35 mouse cellular contexts compared by ENCODE assay signal in genomic region chr16:93353971-93354370, GRCm38 (mm10).
"Had no signal": no experiment of that assay in that cellular context is flagged by ENCODE, and none has a peak within 500 bp of the region (broad histone marks: within the 10 kb centered on the region; RNA-seq: fewer than 3 reads in every experiment).

No protein-coding gene starts in this region.

- H3K4me2 ChIP-seq: heart, embryonic 11.5 days; heart, embryonic 12.5 days; heart, embryonic 13.5 days; heart, embryonic 15.5 days; hindbrain, embryonic 12.5 days; hindbrain, embryonic 13.5 days; hindbrain, embryonic 14.5 days; hindbrain, embryonic 15.5 days; intestine, embryonic 15.5 days; kidney, embryonic 15.5 days had no signal

- ATAC-seq: hindbrain, embryonic 16.5 days; hindbrain, postnatal 0 days; inflammation-experienced regulatory T-cells, adult 6 months; intestine, embryonic 15.5 days; intestine, embryonic 16.5 days; intestine, postnatal 0 days had no signal

- H3K4me1 ChIP-seq: heart, embryonic 12.5 days; heart, embryonic 13.5 days; heart, embryonic 15.5 days; hindbrain, embryonic 12.5 days; hindbrain, embryonic 13.5 days; hindbrain, embryonic 15.5 days had no signal

- H3K4me3 ChIP-seq: heart, embryonic 10.5 days; heart, embryonic 12.5 days; heart, embryonic 13.5 days; heart, embryonic 15.5 days; hindbrain, embryonic 10.5 days; hindbrain, embryonic 12.5 days; hindbrain, embryonic 13.5 days; hindbrain, embryonic 15.5 days; intestine, embryonic 15.5 days; kidney, embryonic 15.5 days; layer of hippocampus, adult 2 months had no signal

- H3K9me3 ChIP-seq: heart, embryonic 10.5 days; heart, embryonic 12.5 days; heart, embryonic 13.5 days; heart, embryonic 15.5 days; hindbrain, embryonic 10.5 days; hindbrain, embryonic 12.5 days; hindbrain, embryonic 13.5 days; hindbrain, embryonic 15.5 days; intestine, embryonic 15.5 days; kidney, embryonic 15.5 days had no signal

- H3K36me3 ChIP-seq: heart, embryonic 10.5 days; heart, embryonic 12.5 days; heart, embryonic 13.5 days; heart, embryonic 15.5 days; hindbrain, embryonic 10.5 days; hindbrain, embryonic 12.5 days; hindbrain, embryonic 13.5 days; hindbrain, embryonic 15.5 days; intestine, embryonic 15.5 days; kidney, embryonic 15.5 days had no signal

- H3K9ac ChIP-seq: heart, embryonic 12.5 days; heart, embryonic 13.5 days; heart, embryonic 15.5 days; hindbrain, embryonic 12.5 days; hindbrain, embryonic 13.5 days; hindbrain, embryonic 14.5 days; hindbrain, embryonic 15.5 days; intestine, embryonic 15.5 days; kidney, embryonic 15.5 days had no signal

- H3K27ac ChIP-seq: heart, embryonic 10.5 days; heart, embryonic 13.5 days; heart, embryonic 15.5 days; hindbrain, embryonic 10.5 days; hindbrain, embryonic 12.5 days; hindbrain, embryonic 13.5 days; hindbrain, embryonic 14.5 days; hindbrain, embryonic 15.5 days; hindbrain, postnatal 0 days; intestine, embryonic 15.5 days; kidney, embryonic 15.5 days; kidney, postnatal 0 days; layer of hippocampus, adult 2 months had no signal

- DNase-seq: heart, postnatal 10 days; heart, postnatal 14 days; heart, postnatal 36 days; heart, postnatal 4 days; kidney, adult 11 months; kidney, adult 18-20 months; kidney, adult 2 months; kidney, adult 8-10 months; kidney, adult 9 months; kidney, postnatal 10 days; kidney, postnatal 14 days; kidney, postnatal 25 days; kidney, postnatal 36 days; kidney, postnatal 4 days; layer of hippocampus, adult 9-11 months; layer of hippocampus, postnatal 36 days had no signal

- H3K27me3 ChIP-seq: heart, embryonic 12.5 days; heart, embryonic 15.5 days; hindbrain, embryonic 12.5 days; hindbrain, embryonic 13.5 days; hindbrain, embryonic 15.5 days; intestine, embryonic 15.5 days; kidney, embryonic 15.5 days had no signal
